Mouse (Mus musculus): Measurements from ENCODE around the gene Tshr. TPM values are rescaled to one million over a fixed set of nuclear protein-coding genes. Genes with fewer than 3 reads are reported as not detected.
A peak's percentile ranks its signal among the peaks of the same experiment; 100 is the strongest.
"Not testable (repeated sequence)": the region's sequence is repeated elsewhere in the genome, so short reads cannot be mapped to it uniquely, and the experiment has no call there.

The Tshr gene
- polyA plus RNA-seq, 1 experiment from 2014 or later: 0.04 TPM

DNA sequence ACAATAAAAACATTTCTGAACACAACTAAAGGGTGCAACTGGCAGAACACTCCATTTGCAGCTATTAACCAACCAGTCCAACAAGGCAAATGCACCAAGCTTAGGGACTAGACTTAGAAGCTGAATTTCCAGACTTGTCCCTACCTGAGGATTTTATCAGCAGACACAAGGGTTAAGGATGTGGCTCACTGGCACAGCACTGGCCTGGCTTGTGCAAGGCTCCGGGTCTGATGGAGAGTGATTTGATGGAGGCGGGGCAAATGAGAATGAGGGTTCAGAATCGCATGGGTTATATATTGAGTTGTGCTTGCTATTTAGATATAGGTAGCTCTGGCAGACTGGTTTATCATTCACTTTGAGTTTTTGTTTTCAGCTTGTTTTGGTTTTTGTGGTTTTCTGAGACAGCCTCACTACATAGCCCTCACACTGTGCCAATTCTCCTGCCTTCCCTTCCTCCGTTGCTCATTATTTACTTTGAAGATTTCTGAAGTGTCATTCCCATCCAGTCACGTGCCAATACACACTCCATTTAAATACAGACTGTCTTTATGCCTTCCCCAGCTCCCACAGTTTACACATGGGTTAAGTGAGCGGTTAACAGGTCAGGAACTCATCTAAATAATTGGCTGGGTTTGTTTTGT lies 198.1 kb downstream of the Tshr start:
- Histone ChIP-seq H3K27me3 (ENCODE audit: control insufficient read depth, insufficient read depth, low read length) (no peaks in the 10 kb centered on the region), H3K4me3 (ENCODE audit: control insufficient read depth in 1 of 2, insufficient read depth in 1 of 2, low read depth in 1 of 2, low read length in 2 of 2) (no peak overlapping the region), H3K27ac (replicated peaks in 1 of 2; ENCODE audit: control insufficient read depth in 1 of 2, insufficient read depth in 1 of 2, low read depth in 2 of 2, low read length in 2 of 2) (no peak overlapping the region), H3K4me2 (ENCODE audit: low read length) (no peak overlapping the region), H3K9ac (ENCODE audit: low read length) (no peak overlapping the region), H3K36me3 (ENCODE audit: control insufficient read depth, insufficient read depth, low read length) (peaks cover 64% of the 10 kb centered on the region), H3K9me3 (ENCODE audit: control insufficient read depth, low read length) (no peaks in the 10 kb centered on the region), H3K4me1 (ENCODE audit: control insufficient read depth in 2 of 2, insufficient read depth in 2 of 2, low read length in 2 of 2) (peaks cover 0 to 28% of the 10 kb centered on the region in 2 experiments; a peak in 3 of 4 replicates)
- ATAC-seq (ENCODE audit: insufficient number of reproducible peaks, insufficient read depth, low FRiP score, low read depth): no peak
- WGBS: 70% methylated on average over 6 of the region's 6 CpGs

- Histone ChIP-seq H3K9me3 (ENCODE audit: control insufficient read depth, low read length) (no peaks in the 10 kb centered on the region), H3K4me2 (ENCODE audit: low read length) (peak overlapping the region; percentile 43), H3K27me3 (ENCODE audit: control insufficient read depth, insufficient read depth, low read length) (no peaks in the 10 kb centered on the region), H3K36me3 (ENCODE audit: control insufficient read depth, insufficient read depth, low read length) (peaks cover 56% of the 10 kb centered on the region), H3K4me1 (ENCODE audit: control insufficient read depth in 2 of 2, insufficient read depth in 2 of 2, low read length in 2 of 2) (peaks cover 0 to 31% of the 10 kb centered on the region in 2 experiments; a peak in 3 of 4 replicates), H3K4me3 (ENCODE audit: control insufficient read depth in 1 of 2, insufficient read depth in 1 of 2, low read depth in 1 of 2, low read length in 2 of 2) (no peak overlapping the region), H3K27ac (replicated peaks in 1 of 2; ENCODE audit: control insufficient read depth in 1 of 2, insufficient read depth in 1 of 2, low read depth in 2 of 2, low read length in 2 of 2) (no peak overlapping the region), H3K9ac (ENCODE audit: low read length) (no peak overlapping the region; the same call in 1 of the 2 replicates)
- 33% methylated on average over 6 of the region's 6 CpGs for WGBS
- no peak for ATAC-seq (ENCODE audit: insufficient number of reproducible peaks, insufficient read depth, low FRiP score, low read depth)
Measured at GRCm38 (mm10) chr12:91583409-91583808, 199.0 kb downstream of the Tshr start.

GRCm38 (mm10) chr12:91585206-91585605 lies 200.8 kb downstream of the Tshr start:
- no peak overlapping the region for H3K9ac ChIP-seq (ENCODE audit: low read length)
- no peak overlapping the region for H3K27ac ChIP-seq (replicated peaks in 1 of 2; ENCODE audit: control insufficient read depth in 1 of 2, insufficient read depth in 1 of 2, low read depth in 2 of 2, low read length in 2 of 2)
- no peaks in the 10 kb centered on the region for H3K27me3 ChIP-seq (ENCODE audit: control insufficient read depth, insufficient read depth, low read length)
- H3K4me2 ChIP-seq (ENCODE audit: low read length): no peak overlapping the region
- ATAC-seq (ENCODE audit: insufficient number of reproducible peaks, insufficient read depth, low FRiP score, low read depth): no peak
- peaks cover 0 to 31% of the 10 kb centered on the region in 2 experiments; a peak in 3 of 4 replicates for H3K4me1 ChIP-seq (ENCODE audit: control insufficient read depth in 2 of 2, insufficient read depth in 2 of 2, low read length in 2 of 2)
- WGBS: 90% methylated on average over 3 of the region's 3 CpGs
- no peak overlapping the region for H3K4me3 ChIP-seq (ENCODE audit: control insufficient read depth in 1 of 2, insufficient read depth in 1 of 2, low read depth in 1 of 2, low read length in 2 of 2)
- peaks cover 44% of the 10 kb centered on the region for H3K36me3 ChIP-seq (ENCODE audit: control insufficient read depth, insufficient read depth, low read length)
- H3K9me3 ChIP-seq (ENCODE audit: control insufficient read depth, low read length): no peaks in the 10 kb centered on the region

DNA sequence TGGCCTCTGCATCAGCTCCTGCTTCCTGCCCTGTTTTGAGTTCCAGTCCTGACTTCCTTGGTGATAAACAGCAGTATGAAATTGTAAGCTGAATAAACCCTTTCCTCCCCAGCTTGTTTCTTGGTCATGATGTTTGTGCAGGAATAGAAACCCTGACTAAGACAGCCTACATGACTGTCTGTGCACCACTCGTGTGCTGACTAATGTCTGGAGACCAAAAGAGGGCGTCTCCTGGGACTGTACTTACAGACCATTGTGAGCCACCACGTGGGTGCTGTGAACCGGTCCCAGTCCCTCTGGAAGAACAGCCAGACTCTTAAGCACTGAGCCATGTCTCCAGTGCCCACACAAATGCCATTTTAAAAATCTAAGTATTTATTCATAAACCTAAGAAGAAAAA lies 201.5 kb downstream of the Tshr start:
- 95% methylated on average over 4 of the region's 4 CpGs for WGBS

DNA sequence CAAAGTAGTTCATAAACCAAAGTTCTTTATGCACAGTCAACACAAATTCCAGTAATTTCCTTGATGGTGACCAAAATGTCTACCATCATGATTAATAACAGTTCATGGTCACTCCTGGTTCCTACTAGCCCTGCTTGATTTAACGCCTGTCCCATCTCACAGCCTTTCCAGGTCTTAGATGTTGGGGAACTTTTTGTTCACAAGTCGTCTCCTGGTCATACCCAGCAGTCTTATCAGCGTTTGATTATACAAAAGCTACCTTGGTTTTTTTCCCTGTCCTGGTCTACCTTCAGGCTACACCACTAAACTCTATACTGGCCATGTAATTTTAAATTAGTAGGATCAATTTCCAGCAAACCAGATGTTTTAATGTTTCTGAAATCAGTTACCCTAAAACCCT lies 202.7 kb downstream of the Tshr start:
- no peaks in the 10 kb centered on the region for H3K27me3 ChIP-seq (ENCODE audit: control insufficient read depth, insufficient read depth, low read length)
- peak overlapping the region; percentile 67 for H3K4me2 ChIP-seq (ENCODE audit: low read length)
- H3K36me3 ChIP-seq (ENCODE audit: control insufficient read depth, insufficient read depth, low read length): peaks cover 36% of the 10 kb centered on the region
- 57% methylated on average over 3 of the region's 3 CpGs for WGBS
- peaks cover 2 to 31% of the 10 kb centered on the region in 2 experiments for H3K4me1 ChIP-seq (ENCODE audit: control insufficient read depth in 2 of 2, insufficient read depth in 2 of 2, low read length in 2 of 2)
- no peak overlapping the region; a peak in 1 of 4 replicates for H3K27ac ChIP-seq (replicated peaks in 1 of 2; ENCODE audit: control insufficient read depth in 1 of 2, insufficient read depth in 1 of 2, low read depth in 2 of 2, low read length in 2 of 2)
- no peaks in the 10 kb centered on the region for H3K9me3 ChIP-seq (ENCODE audit: control insufficient read depth, low read length)
- no peak for ATAC-seq (ENCODE audit: insufficient number of reproducible peaks, insufficient read depth, low FRiP score, low read depth)
- H3K4me3 ChIP-seq (ENCODE audit: control insufficient read depth in 1 of 2, insufficient read depth in 1 of 2, low read depth in 1 of 2, low read length in 2 of 2): peak overlapping the region in 1 of 2 experiments; percentile 90; a peak in 1 of 4 replicates
- H3K9ac ChIP-seq (ENCODE audit: low read length): peak overlapping the region; percentile 100; the same call in 1 of the 2 replicates

More for the DNA sequence above, 201.5 kb downstream of the Tshr start:
- H3K4me2 ChIP-seq (ENCODE audit: low read length); H3K9me3 ChIP-seq (ENCODE audit: control insufficient read depth, low read length); H3K27ac ChIP-seq (replicated peaks in 1 of 2; ENCODE audit: control insufficient read depth in 1 of 2, insufficient read depth in 1 of 2, low read depth in 2 of 2, low read length in 2 of 2); H3K4me3 ChIP-seq (ENCODE audit: control insufficient read depth in 1 of 2, insufficient read depth in 1 of 2, low read depth in 1 of 2, low read length in 2 of 2); H3K27me3 ChIP-seq (ENCODE audit: control insufficient read depth, insufficient read depth, low read length); ATAC-seq (ENCODE audit: insufficient number of reproducible peaks, insufficient read depth, low FRiP score, low read depth); H3K9ac ChIP-seq (ENCODE audit: low read length): not testable (repeated sequence)
- Histone ChIP-seq H3K36me3 (ENCODE audit: control insufficient read depth, insufficient read depth, low read length) (peaks cover 40% of the 10 kb centered on the region), H3K4me1 (ENCODE audit: control insufficient read depth in 2 of 2, insufficient read depth in 2 of 2, low read length in 2 of 2) (peaks cover 1 to 31% of the 10 kb centered on the region in 2 experiments)

- Histone ChIP-seq H3K9ac (ENCODE audit: low read length) (peak overlapping the region; percentile 100), H3K27ac (replicated peaks in 1 of 2; ENCODE audit: control insufficient read depth in 1 of 2, insufficient read depth in 1 of 2, low read depth in 2 of 2, low read length in 2 of 2) (peak overlapping the region in 1 of 2 experiments; percentile 100; a peak in 2 of 4 replicates), H3K4me2 (ENCODE audit: low read length) (peak overlapping the region; percentile 67), H3K4me1 (ENCODE audit: control insufficient read depth in 2 of 2, insufficient read depth in 2 of 2, low read length in 2 of 2) (peaks cover 2 to 31% of the 10 kb centered on the region in 2 experiments), H3K4me3 (ENCODE audit: control insufficient read depth in 1 of 2, insufficient read depth in 1 of 2, low read depth in 1 of 2, low read length in 2 of 2) (peak overlapping the region; percentile 20 to 90; a peak in 3 of 4 replicates), H3K36me3 (ENCODE audit: control insufficient read depth, insufficient read depth, low read length) (peaks cover 32% of the 10 kb centered on the region), H3K9me3 (ENCODE audit: control insufficient read depth, low read length) (no peaks in the 10 kb centered on the region), H3K27me3 (ENCODE audit: control insufficient read depth, insufficient read depth, low read length) (no peaks in the 10 kb centered on the region)
- ATAC-seq (ENCODE audit: insufficient number of reproducible peaks, insufficient read depth, low FRiP score, low read depth): no peak
- 35% methylated on average over 5 of the region's 5 CpGs for WGBS
Measured at GRCm38 (mm10) chr12:91587491-91588033, 203.2 kb downstream of the Tshr start.

DNA sequence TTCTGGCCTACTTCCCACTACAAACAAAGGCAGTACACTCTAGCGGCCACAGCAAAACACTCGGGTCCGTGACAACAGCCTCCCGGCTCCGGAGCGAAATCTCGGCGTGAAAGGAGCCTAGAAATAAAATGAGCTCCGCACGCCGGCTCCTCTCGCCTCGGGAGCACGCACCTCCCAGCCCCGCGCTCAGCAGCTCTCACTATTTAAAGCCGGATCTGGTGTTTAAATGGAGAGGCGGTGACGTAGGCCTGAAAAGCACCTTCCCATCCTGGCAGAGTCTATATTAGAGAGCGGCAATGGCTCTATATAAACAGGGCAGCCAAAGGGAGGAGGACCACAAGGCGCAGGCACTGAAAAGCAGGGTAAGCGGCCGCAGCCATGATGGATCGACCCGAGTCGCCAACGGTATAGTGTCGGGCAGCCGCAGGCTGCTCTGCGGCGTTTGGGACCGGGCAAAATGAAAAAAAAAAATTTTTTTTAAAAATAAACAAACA lies 203.9 kb downstream of the Tshr start:
- Histone ChIP-seq H3K9ac (ENCODE audit: low read length) (peak overlapping the region; percentile 100), H3K9me3 (ENCODE audit: control insufficient read depth, low read length) (no peaks in the 10 kb centered on the region), H3K4me3 (ENCODE audit: control insufficient read depth in 1 of 2, insufficient read depth in 1 of 2, low read depth in 1 of 2, low read length in 2 of 2) (peak overlapping the region; percentile 90 to 96), H3K27me3 (ENCODE audit: control insufficient read depth, insufficient read depth, low read length) (no peaks in the 10 kb centered on the region), H3K27ac (replicated peaks in 1 of 2; ENCODE audit: control insufficient read depth in 1 of 2, insufficient read depth in 1 of 2, low read depth in 2 of 2, low read length in 2 of 2) (peak overlapping the region; percentile 99 to 100), H3K36me3 (ENCODE audit: control insufficient read depth, insufficient read depth, low read length) (peaks cover 25% of the 10 kb centered on the region), H3K4me2 (ENCODE audit: low read length) (peak overlapping the region; percentile 67), H3K4me1 (ENCODE audit: control insufficient read depth in 2 of 2, insufficient read depth in 2 of 2, low read length in 2 of 2) (peaks cover 2 to 24% of the 10 kb centered on the region in 2 experiments)
- peak; percentile 82 for ATAC-seq (ENCODE audit: insufficient number of reproducible peaks, insufficient read depth, low FRiP score, low read depth)
- under 1% methylated on average over 32 of the region's 32 CpGs for WGBS
